Mouse (Mus musculus): Measurements from ENCODE around the gene Pemt. TPM values are rescaled to one million over a fixed set of nuclear protein-coding genes. Genes with fewer than 3 reads are reported as not detected.

Gene Pemt
- polyA plus RNA-seq, 1 experiment from 2014 or later: 7.4 TPM

GRCm38 (mm10) chr11:60045676-60046057 lies 622 bp downstream of the Pemt start:
- H3K36me3 ChIP-seq: no peaks in the 10 kb centered on the region
- ATAC-seq (ENCODE audit: low FRiP score): peak; percentile 52; the same call in 1 of the 2 replicates
- peak overlapping the region; percentile 52 for H3K4me3 ChIP-seq
- no peaks in the 10 kb centered on the region for H3K9me3 ChIP-seq
- 0 out of 2 replicates have a peak, but pooled peaks cover 9% of the 10 kb centered on the region for H3K27me3 ChIP-seq
- peak overlapping the region; percentile 58 for H3K4me2 ChIP-seq
- no peak overlapping the region for H3K27ac ChIP-seq
- H3K9ac ChIP-seq: peak overlapping the region; percentile 67; the same call in 1 of the 2 replicates
- H3K4me1 ChIP-seq (replicated peaks): peaks cover 7% of the 10 kb centered on the region
- 14% methylated on average over 3 of the region's 3 CpGs for WGBS

DNA sequence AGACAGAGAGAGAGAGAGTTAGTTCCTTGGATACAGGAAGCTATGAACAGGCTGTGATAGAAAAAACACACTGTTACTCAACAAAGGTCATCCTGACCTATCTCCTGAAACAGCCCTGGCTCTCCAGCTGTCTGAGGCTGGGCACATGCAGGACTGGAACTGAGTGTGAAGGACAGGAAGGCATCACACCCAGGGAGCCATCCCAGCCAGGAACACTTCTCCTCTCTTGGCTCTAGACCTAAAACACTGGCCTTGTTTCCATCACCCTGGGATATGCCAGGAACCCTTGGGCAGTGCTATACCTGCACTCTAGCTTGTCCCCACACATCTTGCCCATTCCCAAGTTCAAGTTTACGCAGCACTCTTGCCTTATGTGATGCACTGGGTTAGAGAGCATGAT lies 1.5 kb downstream of the Pemt start:
- no peak for ATAC-seq (ENCODE audit: low FRiP score)
- no peak overlapping the region for H3K27ac ChIP-seq

DNA sequence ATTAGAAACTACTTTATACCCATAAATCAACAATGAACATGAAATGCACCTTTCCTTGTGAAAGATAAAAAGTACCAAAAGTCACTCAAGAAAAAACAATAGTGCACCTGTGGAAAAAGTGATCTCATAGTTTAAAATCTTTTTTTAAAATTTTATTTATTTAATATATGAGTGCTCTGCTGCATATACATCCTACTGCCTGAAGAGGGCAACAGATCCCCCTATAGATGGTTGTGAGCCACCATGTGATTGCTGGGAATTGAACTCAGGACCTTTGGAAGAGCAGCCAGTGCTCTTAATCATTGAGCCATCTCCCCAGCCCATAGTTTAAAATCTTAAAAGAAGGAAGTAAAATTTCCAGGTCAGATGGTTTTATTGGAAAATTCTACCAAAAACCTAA lies 4.0 kb downstream of the Pemt start:
- H3K36me3 ChIP-seq: no peaks in the 10 kb centered on the region
- H3K27ac ChIP-seq: no peak overlapping the region
- no peak overlapping the region for H3K4me2 ChIP-seq
- peaks cover 7% of the 10 kb centered on the region for H3K4me1 ChIP-seq (replicated peaks)
- H3K27me3 ChIP-seq: 0 out of 2 replicates have a peak, but pooled peaks cover 4% of the 10 kb centered on the region
- no peaks in the 10 kb centered on the region for H3K9me3 ChIP-seq
- no peak overlapping the region for H3K4me3 ChIP-seq
- no peak overlapping the region for H3K9ac ChIP-seq
- no peak for ATAC-seq (ENCODE audit: low FRiP score)

More for the DNA sequence above, 1.5 kb downstream of the Pemt start:
- peaks cover 7% of the 10 kb centered on the region for H3K4me1 ChIP-seq (replicated peaks)
- no peak overlapping the region for H3K9ac ChIP-seq
- H3K4me2 ChIP-seq: no peak overlapping the region
- no peaks in the 10 kb centered on the region for H3K36me3 ChIP-seq
- 97% methylated on average over 1 of the region's 1 CpGs for WGBS
- H3K9me3 ChIP-seq: no peaks in the 10 kb centered on the region
- no peak overlapping the region for H3K4me3 ChIP-seq
- 0 out of 2 replicates have a peak, but pooled peaks cover 8% of the 10 kb centered on the region for H3K27me3 ChIP-seq

GRCm38 (mm10) chr11:60036537-60037220 lies 9.6 kb downstream of the Pemt start:
- Histone ChIP-seq H3K4me1 (replicated peaks) (no peaks in the 10 kb centered on the region), H3K4me2 (no peak overlapping the region), H3K36me3 (no peaks in the 10 kb centered on the region), H3K4me3 (no peak overlapping the region), H3K27ac (no peak overlapping the region), H3K27me3 (no peaks in the 10 kb centered on the region), H3K9ac (no peak overlapping the region), H3K9me3 (no peaks in the 10 kb centered on the region)
- WGBS: 72% methylated on average over 5 of the region's 5 CpGs
- no peak for ATAC-seq (ENCODE audit: low FRiP score)

- WGBS: 90% methylated on average over 8 of the region's 8 CpGs
- no peaks in the 10 kb centered on the region for H3K9me3 ChIP-seq
- H3K4me1 ChIP-seq (replicated peaks): no peaks in the 10 kb centered on the region; the same call in 1 of the 2 replicates
- H3K4me2 ChIP-seq: no peak overlapping the region
- no peak overlapping the region for H3K4me3 ChIP-seq
- ATAC-seq (ENCODE audit: low FRiP score): no peak
- H3K27me3 ChIP-seq: no peaks in the 10 kb centered on the region
- no peaks in the 10 kb centered on the region for H3K36me3 ChIP-seq
- H3K27ac ChIP-seq: no peak overlapping the region
- no peak overlapping the region for H3K9ac ChIP-seq
These were observed 11.3 kb downstream of the Pemt start for GRCm38 (mm10) chr11:60034911-60035400.

GRCm38 (mm10) chr11:60034293-60034692 lies 12.0 kb downstream of the Pemt start:
- Histone ChIP-seq H3K9ac (no peak overlapping the region), H3K4me1 (replicated peaks) (no peaks in the 10 kb centered on the region; the same call in 1 of the 2 replicates), H3K9me3 (no peaks in the 10 kb centered on the region), H3K36me3 (no peaks in the 10 kb centered on the region), H3K4me3 (no peak overlapping the region), H3K27me3 (no peaks in the 10 kb centered on the region), H3K4me2 (no peak overlapping the region), H3K27ac (no peak overlapping the region)
- WGBS: 73% methylated on average over 6 of the region's 6 CpGs
- no peak for ATAC-seq (ENCODE audit: low FRiP score)

DNA sequence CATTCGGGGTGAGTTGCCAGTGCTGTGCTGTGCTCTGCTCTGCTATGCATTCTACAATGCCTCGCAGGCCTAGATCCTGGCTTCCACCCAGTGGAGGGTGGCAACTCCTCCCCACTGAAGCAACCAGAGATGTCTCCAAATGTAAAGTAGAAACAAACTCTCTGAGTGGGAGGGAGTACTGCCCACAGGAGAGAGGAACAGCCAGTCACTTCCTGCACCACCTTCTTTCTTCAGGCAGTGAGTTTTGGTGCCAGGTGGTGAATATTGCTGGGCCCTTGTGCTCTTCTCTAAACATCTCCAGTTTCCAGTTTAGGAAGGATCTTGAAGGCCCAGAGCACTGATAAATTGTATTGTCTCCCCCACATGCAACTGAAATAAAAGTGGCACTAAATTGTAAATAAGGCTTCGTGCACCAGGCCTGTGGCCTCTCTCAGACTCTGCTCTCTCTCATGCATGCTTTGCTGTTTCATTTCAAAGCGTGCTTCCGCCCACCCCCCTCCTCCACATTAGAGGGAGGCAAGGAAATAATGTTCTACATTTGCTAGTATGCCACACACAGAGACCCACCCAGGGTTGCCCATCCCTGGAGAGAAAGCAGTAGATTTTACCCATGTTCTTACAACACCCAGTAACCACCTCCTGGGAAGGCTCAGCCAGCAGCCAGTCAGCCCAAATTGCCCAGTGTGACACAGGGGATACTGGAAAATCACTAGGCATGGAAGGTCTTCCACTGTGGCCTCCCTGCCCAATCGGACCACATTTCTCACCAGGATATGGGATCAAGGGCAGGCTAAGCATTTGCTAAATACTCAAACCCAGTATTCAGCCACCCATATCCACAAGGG lies 13.5 kb downstream of the Pemt start:
- 83% methylated on average over 6 of the region's 6 CpGs for WGBS
- H3K9me3 ChIP-seq: no peaks in the 10 kb centered on the region
- H3K4me2 ChIP-seq: no peak overlapping the region
- H3K36me3 ChIP-seq: no peaks in the 10 kb centered on the region
- no peak for ATAC-seq (ENCODE audit: low FRiP score)
- H3K4me1 ChIP-seq (replicated peaks): peaks cover 7% of the 10 kb centered on the region
- H3K9ac ChIP-seq: no peak overlapping the region
- no peaks in the 10 kb centered on the region for H3K27me3 ChIP-seq
- no peak overlapping the region; the same call in 1 of the 2 replicates for H3K27ac ChIP-seq
- no peak overlapping the region for H3K4me3 ChIP-seq

GRCm38 (mm10) chr11:60030747-60031331 lies 15.4 kb downstream of the Pemt start:
- Histone ChIP-seq H3K27ac (no peak overlapping the region), H3K4me2 (no peak overlapping the region), H3K9me3 (no peaks in the 10 kb centered on the region), H3K4me3 (no peak overlapping the region), H3K36me3 (no peaks in the 10 kb centered on the region), H3K9ac (no peak overlapping the region), H3K4me1 (replicated peaks) (peaks cover 11% of the 10 kb centered on the region), H3K27me3 (no peaks in the 10 kb centered on the region)
- no peak for ATAC-seq (ENCODE audit: low FRiP score)
- 89% methylated on average over 4 of the region's 4 CpGs for WGBS

GRCm38 (mm10) chr11:60029976-60030375 lies 16.3 kb downstream of the Pemt start:
- Histone ChIP-seq H3K27me3 (no peaks in the 10 kb centered on the region), H3K9me3 (no peaks in the 10 kb centered on the region), H3K4me1 (replicated peaks) (peaks cover 11% of the 10 kb centered on the region), H3K27ac (no peak overlapping the region), H3K4me3 (no peak overlapping the region), H3K36me3 (no peaks in the 10 kb centered on the region), H3K4me2 (no peak overlapping the region), H3K9ac (peak overlapping the region; percentile 39; the same call in 1 of the 2 replicates)
- ATAC-seq (ENCODE audit: low FRiP score): no peak
- 69% methylated on average over 9 of the region's 9 CpGs for WGBS

DNA sequence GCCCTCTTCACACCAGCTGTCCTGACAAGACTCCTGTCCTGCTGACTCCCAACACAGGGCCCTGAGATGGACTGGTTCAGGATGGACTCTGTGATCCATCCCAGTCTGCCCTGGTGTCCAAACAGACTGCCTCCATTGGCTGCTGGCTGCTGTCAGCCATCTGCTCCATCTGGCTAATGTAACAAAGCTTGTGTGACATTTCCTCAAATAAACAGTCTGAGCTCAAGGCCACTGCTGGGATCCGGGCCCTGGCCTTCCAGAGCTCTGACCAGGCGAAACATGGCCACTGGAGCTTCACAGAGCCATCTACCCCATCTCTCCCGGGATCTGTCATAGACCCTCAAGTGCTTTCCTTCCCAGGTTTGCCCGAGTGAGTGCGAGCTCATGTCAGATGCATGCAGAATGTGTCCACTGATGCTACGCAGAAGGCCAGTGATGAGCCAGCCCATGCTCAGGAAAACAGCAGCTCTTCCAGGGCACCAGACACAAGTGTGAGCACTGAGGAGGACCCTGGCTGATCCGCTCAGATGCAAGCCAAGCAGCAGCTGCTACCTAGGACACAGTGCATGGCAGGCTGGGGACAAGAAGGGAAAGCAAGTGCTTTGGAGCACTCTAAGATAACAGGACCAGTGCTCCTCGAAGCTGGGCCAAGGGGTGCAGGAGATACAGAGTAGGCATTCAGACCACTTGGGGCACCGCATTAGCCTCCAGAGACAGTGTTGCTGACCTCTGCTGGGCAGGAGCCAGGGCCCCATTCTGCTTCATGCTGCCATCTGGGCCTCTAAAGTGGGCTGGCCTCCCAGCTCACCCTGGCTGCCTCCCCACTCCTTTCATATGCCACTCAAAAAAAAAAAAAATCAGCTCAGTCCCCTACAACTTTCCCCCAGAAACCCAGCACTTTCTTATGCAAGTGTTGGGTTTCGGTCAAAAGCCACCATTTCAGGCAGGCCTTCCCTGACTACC lies 18.1 kb downstream of the Pemt start:
- 75% methylated on average over 10 of the region's 10 CpGs for WGBS
- H3K27ac ChIP-seq: no peak overlapping the region
- 0 out of 2 replicates have a peak overlapping the region, but pooled peaks have one; percentile 25 for H3K9ac ChIP-seq
- ATAC-seq (ENCODE audit: low FRiP score): no peak
- no peaks in the 10 kb centered on the region for H3K27me3 ChIP-seq
- H3K36me3 ChIP-seq: no peaks in the 10 kb centered on the region
- no peak overlapping the region for H3K4me3 ChIP-seq
- no peak overlapping the region for H3K4me2 ChIP-seq
- H3K4me1 ChIP-seq (replicated peaks): peaks cover 11% of the 10 kb centered on the region
- H3K9me3 ChIP-seq: no peaks in the 10 kb centered on the region

DNA sequence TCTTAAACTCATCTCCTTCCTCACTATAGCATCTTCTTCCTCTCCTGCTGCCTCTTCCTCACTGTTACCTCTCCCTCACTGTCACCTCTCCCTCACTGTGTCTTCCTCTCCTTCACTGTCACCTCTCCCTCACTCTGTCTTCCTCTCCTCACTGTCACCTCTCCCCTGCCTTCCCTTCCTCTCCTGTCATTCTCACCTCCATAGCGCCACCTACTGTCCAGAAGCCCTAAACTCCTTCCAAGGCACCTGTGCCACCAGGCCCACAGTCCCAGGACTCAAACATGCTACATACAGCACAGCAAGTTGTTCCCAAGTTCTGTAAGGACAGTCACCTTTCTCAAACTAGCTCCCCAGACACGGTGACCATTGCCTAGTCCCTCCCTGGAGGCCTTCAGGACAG lies 19.0 kb downstream of the Pemt start:
- Histone ChIP-seq H3K4me3 (no peak overlapping the region), H3K27me3 (no peaks in the 10 kb centered on the region), H3K9ac (no peak overlapping the region), H3K27ac (no peak overlapping the region), H3K36me3 (no peaks in the 10 kb centered on the region), H3K4me2 (no peak overlapping the region), H3K9me3 (no peaks in the 10 kb centered on the region), H3K4me1 (replicated peaks) (peaks cover 11% of the 10 kb centered on the region)
- peak; percentile 49; the same call in 1 of the 2 replicates for ATAC-seq (ENCODE audit: low FRiP score)
- WGBS: 4% methylated on average over 2 of the region's 2 CpGs

Data from hindbrain, embryonic 13.5 days (tissue).